Mouse (Mus musculus): ENCODE measurements around the gene Myo6. TPM values are rescaled to one million over a fixed set of nuclear protein-coding genes. Genes with fewer than 3 reads are reported as not detected.

Myo6 gene
- total RNA-seq, 2 experiments from 2014 or later, result 55.8 to 67.1 TPM

- intact Hi-C loops (cut with DNase I), result no loop called here
- no peak for DNase-seq (ENCODE audit: low spot score in 2 of 2)
Observed at GRCm38 (mm10) chr9:80178670-80179069, 13.8 kb downstream of the Myo6 start.

GRCm38 (mm10) chr9:80179688-80180087 is 14.9 kb downstream of the Myo6 start:
- no peak for DNase-seq (ENCODE audit: low spot score in 2 of 2)
- intact Hi-C loops (cut with DNase I), result no loop called here

- intact Hi-C loops (cut with DNase I), result no loop called here
- DNase-seq (ENCODE audit: low spot score in 2 of 2), result no peak
Observed at GRCm38 (mm10) chr9:80180771-80181170, 15.9 kb downstream of the Myo6 start.

- intact Hi-C loops (cut with DNase I), result no loop called here
Observed at GRCm38 (mm10) chr9:80181692-80182091, 16.9 kb downstream of the Myo6 start.

GRCm38 (mm10) chr9:80184138-80184537 is 19.3 kb downstream of the Myo6 start:
- intact Hi-C loops (cut with DNase I), result no loop called here
- DNase-seq (ENCODE audit: low spot score in 2 of 2), result no peak

More at GRCm38 (mm10) chr9:80181692-80182091, 16.9 kb downstream of the Myo6 start:
- DNase-seq (ENCODE audit: low spot score in 2 of 2), result no peak

GRCm38 (mm10) chr9:80185737-80186136 is 20.9 kb downstream of the Myo6 start:
- intact Hi-C loops (cut with DNase I), result no loop called here
- DNase-seq (ENCODE audit: low spot score in 2 of 2), result no peak

- intact Hi-C loops (cut with DNase I), result no loop called here
- DNase-seq (ENCODE audit: low spot score in 2 of 2), result no peak
Observed at GRCm38 (mm10) chr9:80186693-80187092, 21.9 kb downstream of the Myo6 start.

GRCm38 (mm10) chr9:80188324-80188893 is 23.6 kb downstream of the Myo6 start:
- intact Hi-C loops (cut with DNase I), result no loop called here
- no peak for DNase-seq (ENCODE audit: low spot score in 2 of 2)

- intact Hi-C loops (cut with DNase I), result no loop called here
- DNase-seq (ENCODE audit: low spot score in 2 of 2), result no peak
Observed at GRCm38 (mm10) chr9:80191240-80191639, 26.4 kb downstream of the Myo6 start.

GRCm38 (mm10) chr9:80192324-80192723 is 27.5 kb downstream of the Myo6 start:
- DNase-seq (ENCODE audit: low spot score in 2 of 2), result no peak
- intact Hi-C loops (cut with DNase I), result no loop called here

- no peak for DNase-seq (ENCODE audit: low spot score in 2 of 2)
- intact Hi-C loops (cut with DNase I), result no loop called here
Observed at GRCm38 (mm10) chr9:80194446-80194845, 29.6 kb downstream of the Myo6 start.

- DNase-seq (ENCODE audit: low spot score in 2 of 2), result no peak
- intact Hi-C loops (cut with DNase I), result no loop called here
Observed at GRCm38 (mm10) chr9:80196161-80196560, 31.3 kb downstream of the Myo6 start.

GRCm38 (mm10) chr9:80197233-80197632 is 32.4 kb downstream of the Myo6 start:
- no peak for DNase-seq (ENCODE audit: low spot score in 2 of 2)
- intact Hi-C loops (cut with DNase I), result no loop called here

GRCm38 (mm10) chr9:80200855-80201254 is 36.0 kb downstream of the Myo6 start:
- intact Hi-C loops (cut with DNase I), result loop anchor here (5.0 kb wide), 1 partner anchor 34 kb away; the partner anchor contains the start of gene Myo6

GRCm38 (mm10) chr9:80202374-80203060 is 37.7 kb downstream of the Myo6 start:
- intact Hi-C loops (cut with DNase I), result loop anchor here (5.0 kb wide), 1 partner anchor 35 kb away; the partner anchor contains the start of gene Myo6
- DNase-seq (ENCODE audit: low spot score in 2 of 2), result no peak

More at GRCm38 (mm10) chr9:80200855-80201254, 36.0 kb downstream of the Myo6 start:
- DNase-seq (ENCODE audit: low spot score in 2 of 2), result peak in 1 of 2 experiments; percentile 6

GRCm38 (mm10) chr9:80208681-80209080 is 43.9 kb downstream of the Myo6 start:
- intact Hi-C loops (cut with DNase I), result no loop called here
- no peak for DNase-seq (ENCODE audit: low spot score in 2 of 2)

- intact Hi-C loops (cut with DNase I), result no loop called here
- DNase-seq (ENCODE audit: low spot score in 2 of 2), result no peak
Observed at GRCm38 (mm10) chr9:80209459-80209858, 44.6 kb downstream of the Myo6 start.

- intact Hi-C loops (cut with DNase I), result no loop called here
- peak in 1 of 2 experiments; percentile 20 for DNase-seq (ENCODE audit: low spot score in 2 of 2)
Observed at GRCm38 (mm10) chr9:80210096-80210495, 45.3 kb downstream of the Myo6 start.

GRCm38 (mm10) chr9:80213428-80213827 is 48.6 kb downstream of the Myo6 start:
- intact Hi-C loops (cut with DNase I), result no loop called here
- no peak for DNase-seq (ENCODE audit: low spot score in 2 of 2)

- intact Hi-C loops (cut with DNase I), result no loop called here
- no peak for DNase-seq (ENCODE audit: low spot score in 2 of 2)
Observed at GRCm38 (mm10) chr9:80215502-80215901, 50.7 kb downstream of the Myo6 start.

GRCm38 (mm10) chr9:80216786-80217501 is 52.1 kb downstream of the Myo6 start:
- DNase-seq (ENCODE audit: low spot score in 2 of 2), result peak in 1 of 2 experiments; percentile 34
- intact Hi-C loops (cut with DNase I), result no loop called here

Measured in left cerebral cortex, postnatal 25 days (tissue).